Mouse (Mus musculus): ENCODE data around the gene Camk1g.

- TF ChIP-seq CTCF (IDR thresholded peaks at IDR 0.05; ENCODE audit: control insufficient read depth, insufficient read depth, insufficient replicate concordance, low read depth, low read length) (no peak), POLR2A (IDR thresholded peaks at IDR 0.05; ENCODE audit: control insufficient read depth, low read depth, low read length) (no peak)
These were observed 32.2 kb downstream of the Camk1g start for GRCm38 (mm10) chr1:193337787-193338310.
